ENCODE assay signal across 8 mouse cellular contexts in the genomic region with DNA sequence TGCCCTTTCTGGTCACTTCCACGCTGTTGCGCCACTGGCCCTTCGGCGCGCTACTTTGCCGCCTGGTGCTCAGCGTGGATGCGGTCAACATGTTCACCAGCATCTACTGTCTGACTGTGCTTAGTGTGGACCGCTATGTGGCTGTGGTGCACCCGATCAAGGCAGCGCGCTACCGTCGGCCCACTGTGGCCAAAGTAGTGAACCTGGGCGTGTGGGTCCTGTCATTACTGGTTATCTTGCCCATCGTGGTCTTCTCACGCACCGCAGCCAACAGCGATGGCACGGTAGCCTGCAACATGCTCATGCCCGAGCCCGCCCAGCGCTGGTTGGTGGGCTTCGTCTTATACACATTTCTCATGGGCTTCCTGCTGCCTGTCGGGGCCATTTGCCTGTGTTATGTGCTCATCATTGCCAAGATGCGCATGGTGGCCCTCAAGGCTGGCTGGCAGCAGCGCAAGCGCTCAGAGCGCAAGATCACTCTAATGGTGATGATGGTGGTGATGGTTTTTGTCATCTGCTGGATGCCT. TPM values are rescaled to one million over a fixed set of nuclear protein-coding genes. Genes with fewer than 3 reads are reported as not detected.
A peak's percentile ranks its signal among the peaks of the same experiment; 100 is the strongest.
DNase-seq lines count a peak whose midpoint lies in the region; ATAC-seq and TF ChIP-seq lines count a peak whose summit lies in the region.

No protein-coding gene starts in this region.

- whole genome bisulfite sequencing in embryonic facial prominence, embryonic 15.5 days: 2% methylated on average over 29 of the region's 29 CpGs
- WGBS in intestine, embryonic 16.5 days: 4% methylated on average over 29 of the region's 29 CpGs
- 4% methylated on average over 29 of the region's 29 CpGs for WGBS in liver, embryonic 16.5 days (ENCODE audit: insufficient replicate concordance)
- WGBS in stomach, embryonic 14.5 days: 3% methylated on average over 29 of the region's 29 CpGs

- H3K27ac ChIP-seq in layer of hippocampus, adult 2 months: peak overlapping the region; percentile 92
- H3K27ac ChIP-seq in embryonic facial prominence, embryonic 15.5 days (replicated peaks): no peak overlapping the region
- H3K27ac ChIP-seq in intestine, embryonic 16.5 days (ENCODE audit: low read length): no peak overlapping the region
- H3K27ac ChIP-seq in liver, embryonic 16.5 days (ENCODE audit: low read length): no peak overlapping the region
- no peak overlapping the region for H3K27ac ChIP-seq in stomach, embryonic 14.5 days (ENCODE audit: low read length)

- no peak for ATAC-seq in embryonic facial prominence, embryonic 15.5 days (ENCODE audit: insufficient number of reproducible peaks, low FRiP score, low TSS enrichment, low read depth)
- 0 out of 2 replicates have a peak, but pooled peaks have one; percentile 4 for ATAC-seq in intestine, embryonic 16.5 days
- no peak for ATAC-seq in liver, embryonic 16.5 days (ENCODE audit: low read depth)
- no peak for ATAC-seq in stomach, embryonic 14.5 days (ENCODE audit: insufficient number of reproducible peaks, insufficient read depth, low FRiP score, low read depth)

- H3K36me3 ChIP-seq in embryonic facial prominence, embryonic 15.5 days: no peaks in the 10 kb centered on the region
- no peaks in the 10 kb centered on the region for H3K36me3 ChIP-seq in intestine, embryonic 16.5 days (ENCODE audit: control insufficient read depth, insufficient read depth, low read length)
- no peaks in the 10 kb centered on the region for H3K36me3 ChIP-seq in liver, embryonic 16.5 days (ENCODE audit: control insufficient read depth, insufficient read depth)
- H3K36me3 ChIP-seq in stomach, embryonic 14.5 days (ENCODE audit: control insufficient read depth, insufficient read depth, low read length): no peaks in the 10 kb centered on the region

- peak overlapping the region; percentile 88 for H3K4me2 ChIP-seq in embryonic facial prominence, embryonic 15.5 days (replicated peaks)
- peak overlapping the region; percentile 88 for H3K4me2 ChIP-seq in intestine, embryonic 16.5 days (ENCODE audit: low read depth, low read length)
- H3K4me2 ChIP-seq in liver, embryonic 16.5 days (ENCODE audit: low read depth, low read length): peak overlapping the region; percentile 6; the same call in 1 of the 2 replicates
- H3K4me2 ChIP-seq in stomach, embryonic 14.5 days (replicated peaks; ENCODE audit: low read depth, low read length): peak overlapping the region; percentile 77

- no peak for TF ChIP-seq CTCF in layer of hippocampus, adult 2 months (conservative IDR thresholded peaks at IDR 0.05)

- peak; percentile 20 to 25 for DNase-seq in layer of hippocampus, adult 2 months (ENCODE audit: low spot score in 2 of 2)
- no peak for DNase-seq in layer of hippocampus, adult 9-10 months (ENCODE audit: low spot score)
- no peak for DNase-seq in spleen, postnatal 10 days (ENCODE audit: low spot score in 2 of 2)
- no peak for DNase-seq in cerebellum, adult 11 months

- H3K27me3 ChIP-seq in embryonic facial prominence, embryonic 15.5 days: peaks cover 53% of the 10 kb centered on the region
- H3K27me3 ChIP-seq in intestine, embryonic 16.5 days (replicated peaks; ENCODE audit: control insufficient read depth, insufficient read depth, low read length): peaks cover 31% of the 10 kb centered on the region
- peaks cover 31% of the 10 kb centered on the region for H3K27me3 ChIP-seq in liver, embryonic 16.5 days (ENCODE audit: control insufficient read depth, insufficient read depth, low read depth, low read length)
- peaks cover 25% of the 10 kb centered on the region for H3K27me3 ChIP-seq in stomach, embryonic 14.5 days (ENCODE audit: control insufficient read depth, insufficient read depth, low read length)

- H3K9ac ChIP-seq in embryonic facial prominence, embryonic 15.5 days: no peak overlapping the region
- 0 out of 2 replicates have a peak overlapping the region, but pooled peaks have one; percentile 19 for H3K9ac ChIP-seq in intestine, embryonic 16.5 days (ENCODE audit: low read depth, low read length)
- no peak overlapping the region for H3K9ac ChIP-seq in liver, embryonic 16.5 days (ENCODE audit: low read depth, low read length)
- H3K9ac ChIP-seq in stomach, embryonic 14.5 days (replicated peaks; ENCODE audit: low read depth, low read length): no peak overlapping the region

- no peaks in the 10 kb centered on the region for H3K9me3 ChIP-seq in embryonic facial prominence, embryonic 15.5 days (replicated peaks)
- no peaks in the 10 kb centered on the region for H3K9me3 ChIP-seq in intestine, embryonic 16.5 days (ENCODE audit: control insufficient read depth, low read length)
- no peaks in the 10 kb centered on the region for H3K9me3 ChIP-seq in liver, embryonic 16.5 days (replicated peaks; ENCODE audit: control insufficient read depth, low read length)
- H3K9me3 ChIP-seq in stomach, embryonic 14.5 days (ENCODE audit: control insufficient read depth, low read depth, low read length): no peaks in the 10 kb centered on the region

- H3K4me3 ChIP-seq in layer of hippocampus, adult 2 months: peak overlapping the region; percentile 74
- H3K4me3 ChIP-seq in embryonic facial prominence, embryonic 15.5 days (replicated peaks): peak overlapping the region; percentile 44
- peak overlapping the region; percentile 54 for H3K4me3 ChIP-seq in intestine, embryonic 16.5 days (ENCODE audit: low read length)
- no peak overlapping the region for H3K4me3 ChIP-seq in liver, embryonic 16.5 days (ENCODE audit: low read depth, low read length)
- H3K4me3 ChIP-seq in stomach, embryonic 14.5 days (ENCODE audit: low read depth, low read length): peak overlapping the region; percentile 39

- H3K4me1 ChIP-seq in embryonic facial prominence, embryonic 15.5 days: peaks cover 28% of the 10 kb centered on the region
- H3K4me1 ChIP-seq in intestine, embryonic 16.5 days (ENCODE audit: control insufficient read depth, insufficient read depth, low read length): peaks cover 18% of the 10 kb centered on the region
- no peaks in the 10 kb centered on the region for H3K4me1 ChIP-seq in liver, embryonic 16.5 days (ENCODE audit: control insufficient read depth, low read depth, low read length)
- H3K4me1 ChIP-seq in stomach, embryonic 14.5 days (ENCODE audit: control insufficient read depth, insufficient read depth, low read length): peaks cover 12% of the 10 kb centered on the region

RNA-seq across cellular contexts. Expression of a gene that starts 1.4 kb away (rescaled TPM):
- total RNA-seq in layer of hippocampus, adult 2 months (2021): 10 to 100 TPM; 17.6 to 24.4 TPM
- polyA plus RNA-seq in embryonic facial prominence, embryonic 15.5 days (2015; fragmentation: Nextera tagmentation; extraction: Ambion mirVana): 0.89 and 0.95 TPM in 2 replicates
- polyA plus RNA-seq in intestine, embryonic 16.5 days (2015; fragmentation: Nextera tagmentation; extraction: Ambion mirVana): 1.4 and 1.8 TPM in 2 replicates
- not detected in 2 replicates for polyA plus RNA-seq in liver, embryonic 16.5 days (2015; fragmentation: Nextera tagmentation; extraction: Ambion mirVana)
- 1.5 TPM in 2 replicates for polyA plus RNA-seq in stomach, embryonic 14.5 days (2014; fragmentation: Nextera tagmentation; extraction: Ambion mirVana)

RNA-seq across cellular contexts. Expression of a gene that starts 56.1 kb away (rescaled TPM):
- 1 to 10 TPM; 2.7 to 3.3 TPM for total RNA-seq in layer of hippocampus, adult 2 months (2021)
- polyA plus RNA-seq in embryonic facial prominence, embryonic 15.5 days (2015; fragmentation: Nextera tagmentation; extraction: Ambion mirVana): 13.9 and 15.0 TPM in 2 replicates
- polyA plus RNA-seq in intestine, embryonic 16.5 days (2015; fragmentation: Nextera tagmentation; extraction: Ambion mirVana): 7.9 and 8.0 TPM in 2 replicates
- 6.6 and 6.7 TPM in 2 replicates for polyA plus RNA-seq in liver, embryonic 16.5 days (2015; fragmentation: Nextera tagmentation; extraction: Ambion mirVana)
- 8.0 and 9.3 TPM in 2 replicates for polyA plus RNA-seq in stomach, embryonic 14.5 days (2014; fragmentation: Nextera tagmentation; extraction: Ambion mirVana)

Comparison
In these comparisons a context has a peak if more than half of its experiments do, and no peak if none do; other contexts are left out.
1. DNase-seq: peak in layer of hippocampus, adult 2 months (2 of 2); none in layer of hippocampus, adult 9-10 months (single experiment), spleen, postnatal 10 days (0 of 2) and cerebellum, adult 11 months (single experiment).
2. H3K4me2 ChIP-seq: peak in every context shown above with its lines; median percentile 88 in embryonic facial prominence, embryonic 15.5 days; 88 in intestine, embryonic 16.5 days; 77 in stomach, embryonic 14.5 days; 6 in liver, embryonic 16.5 days.